Mouse (Mus musculus): ENCODE measurements around the gene Pth2.
"Not testable (repeated sequence)": the region's sequence is repeated elsewhere in the genome, so short reads cannot be mapped to it uniquely, and the experiment has no call there.

The Pth2 gene

DNA sequence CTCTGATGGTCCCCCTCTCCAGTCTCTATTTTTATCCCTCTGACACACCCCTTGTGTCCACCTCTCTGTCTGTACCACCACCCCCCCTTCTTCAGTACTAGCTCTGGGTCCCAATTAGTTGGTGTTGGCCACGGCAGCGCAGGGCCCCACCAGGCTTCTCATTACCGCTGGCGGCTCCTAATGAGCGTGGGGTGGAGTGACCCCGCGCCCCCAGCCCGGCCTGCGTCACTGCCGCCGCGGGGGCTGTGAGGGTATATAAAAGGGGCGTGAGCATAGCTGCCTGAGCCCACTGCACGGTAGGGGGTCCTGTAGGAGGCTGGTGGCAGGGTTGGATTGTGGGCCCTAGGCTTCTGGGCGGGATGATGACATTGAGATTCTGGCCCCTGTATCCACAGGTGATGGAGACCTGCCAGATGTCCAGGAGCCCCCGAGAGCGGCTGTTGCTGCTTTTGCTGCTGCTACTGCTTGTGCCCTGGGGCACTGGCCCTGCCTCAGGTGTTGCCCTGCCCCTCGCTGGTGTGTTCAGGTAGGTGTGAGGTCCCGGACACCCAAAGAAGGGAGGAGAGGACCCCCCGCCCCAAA lies at the start of gene Pth2:
Gene Pth2, plus strand, starts transcription at position 100 of the 582 bp plus-strand sequence.
- DNase-seq: no peak

DNA sequence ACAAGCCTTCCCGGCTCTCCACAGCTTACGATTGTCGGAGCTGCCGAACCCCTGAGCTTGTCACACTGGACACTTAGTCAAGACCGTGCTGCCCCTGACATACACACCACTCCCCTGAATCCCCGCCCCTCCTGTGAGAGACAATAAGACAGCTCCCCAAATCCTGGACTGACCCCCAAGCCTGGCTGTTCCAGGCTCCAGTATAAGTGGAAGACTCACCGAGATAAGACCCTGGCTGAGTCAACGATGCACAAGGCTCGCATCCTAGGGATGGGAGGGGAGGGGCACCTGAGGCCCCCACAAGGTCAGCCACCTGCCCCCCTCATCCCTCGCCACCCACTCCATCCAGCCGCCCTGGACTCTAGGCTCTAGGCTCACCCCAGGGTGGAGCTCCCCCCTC lies 48.9 kb upstream of the Pth2 start:
- DNase-seq: no peak

DNA sequence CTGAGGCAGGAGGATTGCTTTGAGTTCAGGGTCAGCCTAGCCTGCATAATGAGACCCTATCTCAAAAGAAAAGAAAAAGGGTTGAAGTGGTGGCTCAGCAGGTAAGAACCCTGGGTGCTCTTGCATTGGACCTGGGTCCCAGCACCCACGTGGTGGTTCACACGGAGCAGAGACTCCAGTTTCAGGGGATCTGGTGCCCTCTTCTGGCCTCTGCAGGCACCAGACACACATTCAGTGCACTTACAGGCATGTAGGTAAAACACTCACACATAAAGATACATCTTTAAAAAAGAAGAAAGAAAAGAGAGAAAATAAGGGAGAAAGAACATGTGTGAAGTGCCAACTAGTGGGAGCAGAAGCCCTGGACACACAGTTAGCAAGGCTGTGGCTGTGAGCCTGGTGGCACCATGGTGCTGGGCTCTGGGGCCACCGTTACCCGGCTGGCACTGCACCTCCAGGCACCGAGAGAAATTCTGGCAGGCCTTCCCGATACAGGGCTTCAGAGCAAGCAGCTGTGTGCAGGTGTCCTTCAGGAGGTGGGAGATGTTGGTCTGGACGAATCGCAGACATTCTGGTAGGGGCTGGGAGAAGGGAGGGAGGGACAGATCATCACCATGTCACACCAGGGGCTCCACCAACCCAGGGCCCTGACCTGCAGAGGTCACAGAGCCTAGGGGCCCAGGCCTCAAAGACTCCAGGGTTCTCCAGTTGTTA lies 47.2 kb upstream of the Pth2 start:
- no peak for DNase-seq

DNA sequence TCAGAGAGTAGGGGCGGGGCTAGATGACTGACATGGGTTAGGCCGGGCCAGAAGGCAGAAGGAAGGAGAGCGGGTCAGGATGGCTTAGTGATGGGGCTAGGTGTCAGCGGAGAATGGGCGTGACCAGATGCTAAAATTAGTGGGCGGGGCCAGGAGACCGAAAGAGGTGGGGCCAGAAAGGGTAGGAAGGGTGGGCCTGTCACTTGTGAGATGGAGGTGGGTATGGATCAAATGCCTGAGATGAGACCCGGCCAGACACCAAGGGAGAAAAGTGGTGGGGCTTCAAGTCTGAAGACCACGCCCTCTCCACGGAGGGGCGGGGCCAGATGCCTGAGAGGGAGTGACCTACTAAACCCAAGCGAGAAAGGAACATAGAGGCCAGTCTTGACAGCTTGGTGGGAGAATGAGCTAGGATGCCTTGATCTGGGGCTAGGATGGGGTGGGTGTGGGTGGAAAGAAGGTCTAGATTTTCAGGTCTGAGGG lies 46.2 kb upstream of the Pth2 start:
- DNase-seq: no peak

DNA sequence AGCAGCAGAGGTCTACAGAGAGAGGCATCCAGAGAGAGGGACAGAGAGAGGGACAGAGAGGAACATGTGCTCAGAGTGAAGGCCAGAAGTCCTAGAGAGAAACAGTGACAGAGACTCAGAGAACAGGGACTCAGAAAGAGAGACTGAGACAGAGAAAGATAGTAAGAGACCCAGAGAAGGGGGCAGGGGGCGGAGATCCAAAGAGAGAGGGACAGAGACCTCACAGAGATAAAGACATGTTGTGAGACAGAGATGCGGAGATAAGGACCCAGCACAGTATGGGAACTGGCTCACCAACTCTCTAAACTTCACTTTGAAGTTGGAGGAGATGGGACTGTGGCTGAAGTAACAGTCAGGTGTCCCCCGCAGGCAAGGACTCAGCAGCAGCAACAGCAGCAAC lies 45.4 kb upstream of the Pth2 start:
- no peak for DNase-seq

DNA sequence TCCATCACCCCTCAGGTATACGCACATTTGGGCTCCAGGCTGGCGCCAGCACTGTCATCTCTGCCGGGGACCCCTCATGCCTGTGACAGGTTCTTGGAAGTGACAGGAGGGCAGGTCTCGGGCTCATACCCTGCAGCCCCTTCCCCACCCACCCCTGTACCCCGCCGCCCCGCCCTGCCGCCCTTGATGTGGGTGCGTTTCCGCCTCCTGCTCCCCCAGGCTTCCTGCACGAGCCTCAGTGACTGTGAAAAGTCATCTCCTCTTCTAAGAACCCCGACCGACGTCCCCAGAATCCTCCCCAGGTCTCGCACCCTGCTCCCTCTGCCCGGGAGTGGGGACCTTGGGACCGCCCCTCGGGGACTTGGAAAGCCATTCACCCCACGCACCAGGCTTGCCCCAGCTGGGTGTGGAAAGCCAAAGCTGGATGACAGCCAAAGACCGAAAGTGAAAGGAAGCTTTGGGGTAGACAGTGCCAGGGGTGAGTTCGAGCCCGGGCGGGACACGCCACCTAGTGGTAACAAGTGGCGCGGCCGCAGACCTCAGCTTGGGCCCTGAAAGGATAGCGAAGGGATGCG lies 44.7 kb upstream of the Pth2 start, which contains the start of the genes Gm45713 and Flt3l:
Gene Gm45713, minus strand, starts transcription at position 239 of the 575 bp plus-strand sequence.
Gene Flt3l, minus strand, starts transcription at position 440 of the 575 bp plus-strand sequence.
- peak; percentile 84 for DNase-seq

DNA sequence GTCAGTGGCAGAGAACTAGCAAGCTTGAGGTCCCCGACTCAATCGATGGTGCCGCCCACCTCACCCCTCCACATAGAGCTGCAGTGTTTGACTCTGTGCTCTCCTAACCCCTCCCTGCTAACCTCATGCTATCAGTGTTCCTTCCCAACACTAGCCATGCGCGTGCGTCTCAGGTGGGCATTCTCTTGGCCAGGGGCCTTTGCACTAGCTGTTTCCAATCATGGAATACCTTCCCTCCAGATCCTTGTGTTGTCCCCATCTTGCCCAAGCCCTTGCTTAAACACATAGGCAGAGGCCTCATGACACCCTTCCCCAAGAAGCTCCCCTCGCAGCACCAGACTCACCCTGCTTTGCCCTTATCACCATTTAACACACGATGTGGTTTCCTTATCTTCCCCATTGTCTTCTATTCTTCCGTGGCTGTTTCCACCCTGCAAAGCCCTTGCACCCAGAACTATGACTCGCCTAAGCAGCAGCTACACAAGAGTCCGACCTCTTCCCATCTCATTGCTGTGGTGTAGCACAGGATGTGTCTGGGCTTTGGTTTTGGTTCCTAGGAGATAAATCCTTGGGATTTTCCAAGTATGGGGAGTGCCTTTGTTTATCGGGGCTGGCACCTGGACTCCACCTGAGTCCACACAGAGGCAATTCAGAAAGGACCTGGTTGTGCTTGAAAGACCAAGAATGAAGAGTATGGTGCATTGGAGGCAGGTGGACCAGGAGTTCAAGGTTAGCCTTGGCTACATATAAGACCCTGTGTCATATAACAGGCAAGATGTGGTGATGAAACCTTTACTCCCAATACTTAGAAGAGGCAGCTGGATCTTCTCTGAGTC lies 43.4 kb upstream of the Pth2 start:
- no peak for DNase-seq

DNA sequence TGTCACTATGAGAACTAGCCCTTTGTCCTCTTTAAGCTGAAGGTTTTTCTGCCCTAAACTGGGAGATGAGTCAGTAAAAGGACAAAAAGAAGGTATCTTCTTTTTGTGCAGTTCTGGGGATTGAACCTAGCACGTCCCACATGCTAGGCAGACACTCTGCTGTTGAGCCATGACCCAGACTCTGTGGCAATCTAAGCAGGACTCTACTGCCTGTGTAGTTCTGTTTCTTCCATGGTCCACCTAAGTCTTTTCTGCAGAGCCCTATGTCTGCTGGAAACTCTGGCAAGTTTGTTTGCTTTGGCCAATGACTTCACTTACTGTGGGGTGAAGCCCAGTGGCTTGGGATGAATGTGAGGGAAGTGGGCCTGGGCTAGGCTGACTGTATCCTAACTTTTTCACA lies 42.4 kb upstream of the Pth2 start:
- no peak for DNase-seq

DNA sequence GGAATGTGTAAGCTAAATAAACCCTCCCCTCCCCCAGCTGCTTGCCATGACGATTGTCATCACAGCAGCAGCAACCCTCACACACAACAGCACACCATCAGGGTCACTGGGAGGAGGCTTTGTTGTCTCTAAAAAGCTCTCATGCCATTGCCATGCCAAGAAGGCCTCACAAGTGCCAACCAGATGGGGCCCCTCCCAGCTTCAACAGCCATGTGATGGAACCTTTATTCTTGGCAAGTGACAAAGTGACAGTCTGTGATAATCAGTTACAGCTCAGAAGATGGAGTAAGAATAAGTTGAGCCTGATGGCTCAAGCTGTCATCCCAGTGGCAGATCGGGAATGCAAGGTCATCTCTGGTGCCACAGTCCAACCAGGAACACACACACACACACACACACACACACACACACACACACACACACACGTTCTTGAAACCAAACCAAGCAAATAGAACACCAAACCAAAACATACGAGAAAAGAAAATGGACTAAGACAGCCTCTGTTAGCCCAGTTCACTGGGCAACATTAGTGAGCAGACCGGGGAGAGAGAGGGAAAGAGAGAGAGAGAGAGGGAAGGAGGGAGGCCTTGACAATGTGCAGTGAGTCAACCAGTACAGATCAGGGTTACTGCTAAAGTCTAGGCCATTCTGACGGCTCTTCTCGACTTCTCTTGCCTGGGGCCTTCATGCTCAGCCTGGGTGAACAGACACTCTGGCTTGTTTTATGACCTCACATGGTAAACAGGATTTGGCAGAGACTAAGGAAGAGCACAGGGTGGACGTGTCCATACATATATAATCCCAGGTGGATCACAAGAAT lies 40.7 kb upstream of the Pth2 start:
- DNase-seq: no peak

DNA sequence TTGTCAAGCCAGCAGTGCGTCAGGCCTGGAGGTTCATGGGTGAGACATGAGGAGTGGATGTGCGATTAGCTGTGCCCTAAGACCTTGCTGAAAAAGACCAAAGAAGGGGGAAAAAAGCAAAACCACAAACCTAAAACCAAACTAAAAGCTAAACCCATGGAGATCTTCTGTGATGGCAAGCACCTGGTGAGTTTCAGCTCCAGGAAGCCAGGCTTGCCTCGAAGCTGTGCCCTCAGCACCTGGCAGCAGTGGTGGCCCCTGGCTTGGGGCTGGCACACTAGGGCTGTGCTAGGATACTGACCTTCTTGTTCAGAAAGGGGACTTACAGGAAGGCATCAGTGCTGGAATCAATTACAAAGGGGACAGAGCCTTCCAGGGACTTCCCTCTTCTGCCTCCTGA lies 39.5 kb upstream of the Pth2 start:
- no peak for DNase-seq

DNA sequence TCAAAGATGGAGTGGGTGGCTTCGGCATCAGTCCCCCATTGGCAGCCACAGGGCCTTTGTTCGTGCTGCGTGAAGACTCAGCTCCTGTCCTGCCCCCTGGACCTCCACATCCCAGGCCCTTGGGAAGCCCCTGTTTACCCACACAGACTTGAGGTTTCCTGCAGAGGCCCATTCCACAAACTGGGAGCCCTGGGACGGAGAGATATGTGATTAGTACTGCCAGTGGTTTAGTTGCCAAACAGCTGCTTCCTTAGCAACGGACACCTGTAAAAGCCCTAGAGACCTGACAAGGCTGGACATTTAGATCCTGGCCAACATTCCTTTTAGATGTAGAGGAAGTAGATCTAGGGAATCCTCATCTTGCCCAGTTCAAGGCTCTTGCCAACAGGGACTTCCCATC lies 38.9 kb upstream of the Pth2 start:
- DNase-seq: no peak

DNA sequence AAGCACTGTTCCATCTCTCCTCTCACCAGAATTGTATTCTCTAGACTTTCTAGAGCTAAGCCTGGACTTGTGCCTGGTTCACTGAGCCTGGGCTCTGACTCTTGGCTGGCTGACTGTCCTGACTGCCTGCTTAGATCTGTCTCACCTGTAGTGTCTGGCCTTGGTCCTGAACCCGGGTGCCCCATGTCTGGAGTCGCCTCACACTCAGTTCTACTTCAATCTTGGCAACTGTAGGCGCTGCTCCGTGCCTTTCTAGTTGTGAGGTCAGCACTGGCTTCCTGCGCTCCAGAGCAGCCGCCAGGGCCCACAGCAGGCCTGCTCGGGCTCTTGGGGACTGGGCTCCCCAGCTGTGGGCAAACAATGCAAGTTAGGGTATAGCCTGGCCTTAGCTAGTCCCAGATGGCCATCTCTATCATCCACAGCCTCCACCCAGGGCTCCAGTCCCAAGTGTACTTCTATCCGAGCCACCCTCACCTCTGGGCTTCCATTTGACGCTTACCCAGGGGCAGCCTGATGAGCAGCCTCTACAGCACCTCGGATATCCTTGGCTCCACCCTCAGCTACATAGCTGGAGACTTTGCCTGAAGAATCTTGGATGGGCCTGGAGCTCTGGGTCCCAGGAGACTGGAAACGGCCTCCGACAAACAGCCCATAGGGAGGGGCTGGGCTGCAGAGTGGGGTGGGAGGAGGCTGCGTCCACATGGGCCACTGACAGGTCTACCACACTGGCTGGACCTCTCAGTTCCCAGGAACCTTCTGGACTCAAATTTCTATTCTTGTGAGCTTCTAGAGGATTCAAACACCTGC lies 36.2 kb upstream of the Pth2 start:
- DNase-seq: no peak

DNA sequence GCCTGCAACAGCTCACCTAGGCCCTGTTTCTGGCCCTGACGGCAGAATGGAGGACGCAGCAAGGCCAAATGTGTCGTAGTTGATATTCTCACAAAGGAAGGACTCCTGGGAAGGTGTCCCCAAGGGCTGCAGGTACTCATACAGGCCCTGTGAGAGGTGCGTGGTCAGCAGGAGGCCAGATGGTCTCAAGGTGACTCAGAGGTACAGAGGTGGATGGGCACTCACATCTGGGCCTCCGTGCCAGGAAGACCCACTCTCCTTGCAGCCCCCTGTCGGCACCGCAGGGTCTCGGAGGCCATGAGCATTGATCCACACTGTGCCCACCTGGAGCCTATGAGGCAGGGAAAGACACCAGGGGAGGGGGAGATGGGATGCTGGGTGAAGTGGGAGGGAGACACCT lies 35.3 kb upstream of the Pth2 start:
- DNase-seq: no peak

DNA sequence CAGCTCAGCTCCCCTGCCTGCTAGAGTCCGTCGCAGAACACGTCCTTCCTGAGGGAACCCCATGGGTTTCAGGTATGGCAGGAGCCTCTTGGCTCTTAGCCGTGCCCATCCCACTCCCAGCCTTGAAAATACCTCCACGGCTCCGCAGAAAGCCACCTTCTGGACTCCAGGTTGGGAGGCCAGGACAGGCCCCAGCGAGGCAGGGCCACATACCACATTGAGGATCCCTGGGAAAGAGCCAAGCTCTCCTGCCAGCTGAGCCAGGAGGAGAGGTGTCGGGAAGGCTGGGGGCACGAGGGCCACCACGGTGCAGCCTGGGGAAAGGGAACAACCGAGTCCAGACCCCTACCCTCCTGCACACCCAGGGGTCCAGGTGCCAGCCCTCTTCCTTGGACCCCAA lies 33.5 kb upstream of the Pth2 start:
- no peak for DNase-seq

DNA sequence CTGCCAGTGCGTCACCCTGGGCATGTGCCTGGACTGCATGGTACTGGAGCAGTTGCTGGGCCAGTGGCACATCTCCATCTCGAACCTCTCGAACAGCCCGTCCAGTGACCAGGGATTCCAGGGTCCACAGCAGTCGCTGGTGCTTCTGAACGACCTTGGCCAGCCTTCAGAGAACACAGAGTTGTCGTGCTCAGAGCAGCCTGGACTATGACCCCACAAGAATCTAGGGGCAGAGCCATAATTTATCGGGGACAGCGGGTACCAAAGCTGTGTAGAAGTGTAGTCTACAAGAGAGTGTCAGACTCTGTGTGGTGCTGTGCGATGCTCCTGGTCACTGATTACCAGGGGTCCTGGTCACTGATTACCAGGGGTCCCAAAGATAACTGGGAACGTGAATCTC lies 32.9 kb upstream of the Pth2 start:
- DNase-seq: no peak

DNA sequence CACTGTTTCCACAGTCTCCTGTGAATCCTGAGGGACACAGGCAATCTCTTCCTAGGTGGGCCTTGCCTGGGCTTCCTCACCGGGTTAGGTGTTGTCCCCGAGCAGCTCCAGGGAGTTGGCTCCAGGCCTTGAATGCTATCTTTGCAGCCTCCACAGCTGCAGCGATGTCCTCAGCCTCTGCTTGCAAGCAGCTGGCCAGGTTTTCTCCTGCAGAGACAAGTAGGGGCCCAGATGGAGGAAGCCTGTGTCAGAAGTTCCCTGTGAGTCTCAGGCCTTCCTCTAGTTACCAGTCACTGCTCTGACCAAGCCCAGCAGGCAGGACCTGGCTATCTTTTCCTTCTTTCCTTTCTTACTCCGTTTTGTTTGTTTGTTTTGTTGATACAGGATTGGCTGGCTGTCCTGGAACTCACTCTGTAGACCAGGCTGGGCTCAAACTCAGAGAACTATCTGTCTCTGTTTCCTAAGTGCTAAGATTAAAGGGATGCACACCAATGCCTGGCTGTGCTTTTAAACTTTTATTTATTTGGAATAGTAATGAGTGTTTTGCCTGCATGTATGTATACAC lies 32.2 kb upstream of the Pth2 start:
- no peak for DNase-seq

DNA sequence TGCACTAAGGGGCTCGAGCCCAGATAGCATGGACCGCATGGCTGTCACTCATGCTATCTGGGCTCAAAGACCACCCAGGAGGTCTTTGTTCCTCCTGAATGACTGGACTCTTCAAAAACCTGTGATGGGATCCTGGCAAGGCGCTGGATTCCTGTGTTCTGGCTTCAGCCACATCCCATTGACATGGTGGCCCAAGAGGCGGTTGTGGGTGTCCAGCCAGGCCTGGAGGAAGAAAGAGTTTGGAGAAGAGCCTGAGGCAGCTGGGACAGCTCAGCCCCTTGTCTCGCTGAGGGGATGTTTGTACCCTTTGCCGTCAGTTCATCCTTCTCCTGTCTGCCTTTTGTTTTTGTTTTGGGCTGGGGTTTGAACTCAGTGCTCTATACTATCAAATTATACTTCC lies 31.2 kb upstream of the Pth2 start:
- DNase-seq: no peak

DNA sequence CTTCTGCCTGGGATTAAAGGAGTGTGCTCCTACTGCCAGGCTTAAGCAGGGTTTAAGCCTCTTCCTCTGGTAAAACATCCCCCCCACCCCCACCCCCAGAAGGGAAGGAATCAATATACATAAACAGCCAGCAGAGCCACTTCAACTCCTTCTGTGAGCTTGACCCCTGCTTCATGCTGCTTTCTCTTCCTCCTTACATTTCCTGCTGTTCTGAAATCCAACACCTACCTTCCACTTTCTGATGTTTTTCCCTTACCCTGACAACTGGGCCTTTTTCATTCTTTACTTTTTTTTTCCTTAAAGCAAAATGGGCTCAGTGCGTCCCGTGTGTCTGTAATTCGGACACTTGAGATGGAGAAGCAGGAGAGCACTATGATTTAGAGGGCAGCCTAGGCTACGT lies 30.5 kb upstream of the Pth2 start:
- no peak for DNase-seq

DNA sequence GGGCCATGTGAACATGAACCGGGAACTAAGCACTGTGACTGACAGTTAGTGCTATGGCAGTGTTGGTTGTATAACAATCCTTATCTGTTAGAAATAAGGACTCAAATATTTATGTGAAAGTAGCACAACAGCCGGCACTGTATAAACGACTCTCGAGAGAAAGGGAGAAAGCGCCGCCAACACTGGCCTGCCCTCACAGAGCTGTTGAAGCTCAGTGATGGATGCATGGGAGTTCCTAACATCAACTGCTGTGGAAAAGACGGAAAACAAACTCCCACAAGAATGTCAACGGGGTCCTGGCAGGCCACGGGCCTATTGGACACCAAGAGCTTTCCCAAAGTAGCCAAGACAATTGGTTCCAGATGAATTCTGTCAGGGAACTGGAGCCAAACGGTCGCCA lies 29.5 kb upstream of the Pth2 start:
- DNase-seq: no peak

DNA sequence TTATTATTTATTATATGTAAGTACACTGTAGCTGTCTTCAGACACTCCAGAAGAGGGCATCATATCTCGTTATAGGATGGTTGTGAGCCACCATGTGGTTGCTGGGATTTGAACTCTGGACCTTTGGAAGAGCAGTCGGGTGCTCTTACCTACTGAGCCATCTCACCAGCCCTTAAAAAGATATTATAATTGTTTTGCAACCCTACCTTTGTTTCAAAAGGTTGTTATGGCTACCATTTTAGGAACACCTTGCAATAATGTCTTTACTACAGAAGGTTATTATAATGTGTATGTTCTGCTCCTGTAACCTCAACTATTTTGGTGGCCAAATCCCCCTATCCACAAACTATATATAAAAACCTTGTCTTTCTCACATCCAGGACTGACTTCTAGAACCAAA lies 27.7 kb upstream of the Pth2 start:
- not testable (repeated sequence) for DNase-seq

DNA sequence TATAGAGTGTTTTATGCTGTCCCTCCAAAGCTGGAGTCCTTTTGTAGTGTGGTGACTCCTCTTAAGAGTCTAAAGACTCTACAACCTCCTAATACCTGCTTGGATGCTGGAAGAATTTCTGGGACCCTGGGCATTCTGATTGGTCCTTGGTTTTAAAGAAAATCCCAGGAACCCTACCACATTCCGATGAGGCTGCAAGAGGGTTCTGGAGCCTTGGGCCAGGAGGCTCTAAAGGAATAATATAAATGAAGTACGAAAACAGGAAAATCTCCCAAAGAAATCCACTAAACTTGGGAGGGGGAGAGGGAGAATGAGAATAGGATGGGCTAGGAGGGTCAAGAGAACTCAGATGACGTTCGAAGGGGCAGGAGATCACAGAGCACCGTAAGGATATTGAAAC lies 27.2 kb upstream of the Pth2 start:
- no peak for DNase-seq
